Mouse (Mus musculus) testis, adult 2 months (tissue): ENCODE measurements at regions not wholly inside any gene's neighbourhood (a gene's known extent, or its start where the extent isn't known, plus 50 kb on each side); places are given as distances from the start of the nearest gene placed in this dataset.

Source experiments
- CTCF ChIP-seq: fragments of 200-500 bp; IDR thresholded peaks from 2 replicates; pipeline ENCODE4 v1.5.1; 2012; ENCODE audit warnings: low read depth, mild to moderate bottlenecking, inconsistent platforms, low read length, moderate library complexity; ENCODE audit not compliant: control insufficient read depth, insufficient read depth, insufficient replicate concordance
- POLR2A ChIP-seq: fragments of 200-500 bp; IDR thresholded peaks from 2 replicates; pipeline ENCODE4 v1.6.1; 2012; ENCODE audit warnings: low read depth, mild to moderate bottlenecking, inconsistent platforms, low read length, moderate library complexity; ENCODE audit not compliant: control insufficient read depth

DNA sequence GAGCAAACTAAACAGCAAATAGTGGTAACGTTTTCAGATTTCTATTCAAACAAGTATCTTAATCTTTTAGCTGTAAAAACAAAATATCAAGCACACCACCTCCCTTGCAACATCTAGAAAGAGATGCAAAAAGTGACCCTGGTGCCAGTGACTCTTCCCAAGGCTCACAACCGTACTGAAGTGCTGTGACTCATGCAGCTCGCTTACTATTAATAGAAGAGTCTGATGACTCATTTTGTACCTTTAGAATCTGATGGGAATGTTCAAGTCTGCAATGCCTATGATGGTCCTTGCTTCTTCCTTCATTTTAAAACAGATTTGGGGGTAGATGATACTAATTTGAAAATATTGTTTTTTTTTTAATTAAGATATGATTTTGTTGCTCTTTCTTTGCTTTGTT is 88.5 kb downstream of the Arrdc3 start:
- TF ChIP-seq CTCF (no peak), POLR2A (no peak)
